Mouse (Mus musculus): Measurements from ENCODE around the gene Cavin4. TPM values are rescaled to one million over a fixed set of nuclear protein-coding genes. Genes with fewer than 3 reads are reported as not detected.

The Cavin4 gene
- polyA plus RNA-seq, 1 experiment from 2014 or later: 2.3 TPM

- H3K27me3 ChIP-seq (replicated peaks): no peaks in the 10 kb centered on the region
- no peaks in the 10 kb centered on the region for H3K4me1 ChIP-seq
- WGBS: 79% methylated on average over 10 of the region's 10 CpGs
- H3K9me3 ChIP-seq (replicated peaks): no peaks in the 10 kb centered on the region
- no peak for ATAC-seq (ENCODE audit: low FRiP score)
- H3K27ac ChIP-seq (replicated peaks): no peak overlapping the region
- peaks cover 38% of the 10 kb centered on the region for H3K36me3 ChIP-seq
- no peak overlapping the region for H3K4me3 ChIP-seq (replicated peaks)
- H3K9ac ChIP-seq (replicated peaks): no peak overlapping the region
- no peak overlapping the region for H3K4me2 ChIP-seq
Observed at GRCm38 (mm10) chr4:48638132-48638531, 25.2 kb upstream of the Cavin4 start.

GRCm38 (mm10) chr4:48639503-48639902, 23.8 kb upstream of the Cavin4 start:
- no peak for ATAC-seq (ENCODE audit: low FRiP score)

GRCm38 (mm10) chr4:48643801-48644200, 19.5 kb upstream of the Cavin4 start:
- H3K36me3 ChIP-seq: peaks cover 40% of the 10 kb centered on the region
- WGBS: 69% methylated on average over 6 of the region's 6 CpGs
- no peak overlapping the region for H3K9ac ChIP-seq (replicated peaks)
- no peak overlapping the region for H3K4me2 ChIP-seq
- ATAC-seq (ENCODE audit: low FRiP score): no peak
- H3K27ac ChIP-seq (replicated peaks): no peak overlapping the region
- H3K4me1 ChIP-seq: no peaks in the 10 kb centered on the region
- no peaks in the 10 kb centered on the region for H3K9me3 ChIP-seq (replicated peaks)
- no peaks in the 10 kb centered on the region for H3K27me3 ChIP-seq (replicated peaks)
- H3K4me3 ChIP-seq (replicated peaks): no peak overlapping the region

More at GRCm38 (mm10) chr4:48639503-48639902, 23.8 kb upstream of the Cavin4 start:
- Histone ChIP-seq H3K9me3 (replicated peaks) (no peaks in the 10 kb centered on the region), H3K4me3 (replicated peaks) (no peak overlapping the region), H3K4me2 (no peak overlapping the region), H3K4me1 (no peaks in the 10 kb centered on the region), H3K9ac (replicated peaks) (no peak overlapping the region), H3K27me3 (replicated peaks) (no peaks in the 10 kb centered on the region), H3K36me3 (peaks cover 37% of the 10 kb centered on the region), H3K27ac (replicated peaks) (no peak overlapping the region)
- 92% methylated on average over 17 of the region's 17 CpGs for WGBS

- Histone ChIP-seq H3K36me3 (peaks cover 34% of the 10 kb centered on the region), H3K9me3 (replicated peaks) (no peaks in the 10 kb centered on the region), H3K9ac (replicated peaks) (no peak overlapping the region), H3K27ac (replicated peaks) (no peak overlapping the region), H3K4me2 (no peak overlapping the region), H3K4me3 (replicated peaks) (no peak overlapping the region), H3K27me3 (replicated peaks) (no peaks in the 10 kb centered on the region), H3K4me1 (no peaks in the 10 kb centered on the region)
- ATAC-seq (ENCODE audit: low FRiP score): no peak
- 92% methylated on average over 5 of the region's 5 CpGs for WGBS
Observed at GRCm38 (mm10) chr4:48646143-48646542, 17.2 kb upstream of the Cavin4 start.

- no peaks in the 10 kb centered on the region for H3K9me3 ChIP-seq (replicated peaks)
- H3K4me1 ChIP-seq: peaks cover 8% of the 10 kb centered on the region; the same call in 1 of the 2 replicates
- H3K4me3 ChIP-seq (replicated peaks): no peak overlapping the region
- H3K9ac ChIP-seq (replicated peaks): no peak overlapping the region
- no peak for ATAC-seq (ENCODE audit: low FRiP score)
- H3K4me2 ChIP-seq: no peak overlapping the region
- no peak overlapping the region for H3K27ac ChIP-seq (replicated peaks)
- peaks cover 34% of the 10 kb centered on the region for H3K36me3 ChIP-seq
- WGBS: 93% methylated on average over 10 of the region's 10 CpGs
- H3K27me3 ChIP-seq (replicated peaks): no peaks in the 10 kb centered on the region
Observed at GRCm38 (mm10) chr4:48650617-48651360, 12.5 kb upstream of the Cavin4 start.

- no peaks in the 10 kb centered on the region for H3K9me3 ChIP-seq (replicated peaks)
- WGBS: 23% methylated on average over 4 of the region's 4 CpGs
- no peaks in the 10 kb centered on the region for H3K27me3 ChIP-seq (replicated peaks)
- no peak overlapping the region for H3K27ac ChIP-seq (replicated peaks)
- no peak overlapping the region for H3K4me3 ChIP-seq (replicated peaks)
- H3K36me3 ChIP-seq: peaks cover 42% of the 10 kb centered on the region
- H3K9ac ChIP-seq (replicated peaks): no peak overlapping the region
- peaks cover 8% of the 10 kb centered on the region; the same call in 1 of the 2 replicates for H3K4me1 ChIP-seq
- peak; percentile 42 for ATAC-seq (ENCODE audit: low FRiP score)
- H3K4me2 ChIP-seq: no peak overlapping the region
Observed at GRCm38 (mm10) chr4:48654118-48654517, 9.2 kb upstream of the Cavin4 start.

- peaks cover 54% of the 10 kb centered on the region for H3K36me3 ChIP-seq
Observed at GRCm38 (mm10) chr4:48656530-48656929, 6.8 kb upstream of the Cavin4 start.

GRCm38 (mm10) chr4:48660144-48660543, 3.2 kb upstream of the Cavin4 start:
- Histone ChIP-seq H3K9me3 (replicated peaks) (no peaks in the 10 kb centered on the region), H3K36me3 (peaks cover 56% of the 10 kb centered on the region), H3K4me1 (no peaks in the 10 kb centered on the region), H3K4me2 (no peak overlapping the region), H3K9ac (replicated peaks) (no peak overlapping the region), H3K4me3 (replicated peaks) (no peak overlapping the region), H3K27ac (replicated peaks) (no peak overlapping the region), H3K27me3 (replicated peaks) (no peaks in the 10 kb centered on the region)
- no peak for ATAC-seq (ENCODE audit: low FRiP score)
- 84% methylated on average over 4 of the region's 4 CpGs for WGBS

More at GRCm38 (mm10) chr4:48656530-48656929, 6.8 kb upstream of the Cavin4 start:
- ATAC-seq (ENCODE audit: low FRiP score): no peak
- Histone ChIP-seq H3K4me3 (replicated peaks) (no peak overlapping the region), H3K4me1 (peaks cover 8% of the 10 kb centered on the region; the same call in 1 of the 2 replicates), H3K4me2 (no peak overlapping the region), H3K27me3 (replicated peaks) (no peaks in the 10 kb centered on the region), H3K27ac (replicated peaks) (no peak overlapping the region), H3K9ac (replicated peaks) (no peak overlapping the region), H3K9me3 (replicated peaks) (no peaks in the 10 kb centered on the region)
- 94% methylated on average over 8 of the region's 8 CpGs for WGBS

- Histone ChIP-seq H3K4me3 (replicated peaks) (no peak overlapping the region), H3K4me2 (no peak overlapping the region), H3K4me1 (no peaks in the 10 kb centered on the region), H3K36me3 (peaks cover 62% of the 10 kb centered on the region), H3K9me3 (replicated peaks) (no peaks in the 10 kb centered on the region), H3K9ac (replicated peaks) (no peak overlapping the region), H3K27ac (replicated peaks) (no peak overlapping the region), H3K27me3 (replicated peaks) (no peaks in the 10 kb centered on the region)
- 92% methylated on average over 7 of the region's 7 CpGs for WGBS
- ATAC-seq (ENCODE audit: low FRiP score): no peak
Observed at GRCm38 (mm10) chr4:48660619-48661575, 2.4 kb upstream of the Cavin4 start.

GRCm38 (mm10) chr4:48664021-48664420, 707 bp downstream of the Cavin4 start:
- no peak for ATAC-seq (ENCODE audit: low FRiP score)
- 96% methylated on average over 6 of the region's 6 CpGs for WGBS
- Histone ChIP-seq H3K4me3 (replicated peaks) (no peak overlapping the region), H3K9ac (replicated peaks) (no peak overlapping the region), H3K27ac (replicated peaks) (no peak overlapping the region), H3K4me1 (no peaks in the 10 kb centered on the region), H3K36me3 (peaks cover 49% of the 10 kb centered on the region), H3K27me3 (replicated peaks) (no peaks in the 10 kb centered on the region), H3K4me2 (no peak overlapping the region), H3K9me3 (replicated peaks) (no peaks in the 10 kb centered on the region)

- Histone ChIP-seq H3K4me1 (no peaks in the 10 kb centered on the region), H3K9ac (replicated peaks) (no peak overlapping the region), H3K4me3 (replicated peaks) (no peak overlapping the region), H3K9me3 (replicated peaks) (no peaks in the 10 kb centered on the region), H3K36me3 (peaks cover 35% of the 10 kb centered on the region), H3K4me2 (no peak overlapping the region), H3K27ac (replicated peaks) (no peak overlapping the region), H3K27me3 (replicated peaks) (no peaks in the 10 kb centered on the region)
- no peak for ATAC-seq (ENCODE audit: low FRiP score)
- WGBS: 88% methylated on average over 6 of the region's 6 CpGs
Observed at GRCm38 (mm10) chr4:48667279-48667678, 4.0 kb downstream of the Cavin4 start.

All from neural tube, embryonic 15.5 days (tissue).